Mouse (Mus musculus): ENCODE data around the gene Ascc1. TPM values are rescaled to one million over a fixed set of nuclear protein-coding genes. Genes with fewer than 3 reads are reported as not detected.
"Not testable (repeated sequence)": the region's sequence is repeated elsewhere in the genome, so short reads cannot be mapped to it uniquely, and the experiment has no call there.

Gene Ascc1
- polyA plus RNA-seq, 1 experiment from 2014 or later, result 41.8 TPM

GRCm38 (mm10) chr10:60136935-60137334 lies 134.3 kb downstream of the Ascc1 start:
- H3K4me1 ChIP-seq, result peaks cover 20% of the 10 kb centered on the region
- no peaks in the 10 kb centered on the region for H3K36me3 ChIP-seq (replicated peaks)
- WGBS, result 79% methylated on average over 7 of the region's 7 CpGs
- H3K27me3 ChIP-seq (replicated peaks; ENCODE audit: low read depth, poor library complexity, severe bottlenecking), result no peaks in the 10 kb centered on the region
- no peak overlapping the region for H3K27ac ChIP-seq (replicated peaks)
- DNase-seq (ENCODE audit: low spot score), result no peak
- H3K4me3 ChIP-seq, result no peak overlapping the region
- no peaks in the 10 kb centered on the region for H3K9me3 ChIP-seq

- Histone ChIP-seq H3K4me1 (peaks cover 9% of the 10 kb centered on the region), H3K36me3 (replicated peaks) (no peaks in the 10 kb centered on the region), H3K27ac (replicated peaks) (no peak overlapping the region), H3K27me3 (replicated peaks; ENCODE audit: low read depth, poor library complexity, severe bottlenecking) (no peaks in the 10 kb centered on the region), H3K4me3 (no peak overlapping the region), H3K9me3 (no peaks in the 10 kb centered on the region)
- DNase-seq (ENCODE audit: low spot score), result no peak
- 92% methylated on average over 5 of the region's 5 CpGs for WGBS
Observed at GRCm38 (mm10) chr10:60138680-60139079, 136.1 kb downstream of the Ascc1 start.

- DNase-seq (ENCODE audit: low spot score), result no peak
- Histone ChIP-seq H3K27ac (replicated peaks) (no peak overlapping the region), H3K36me3 (replicated peaks) (no peaks in the 10 kb centered on the region), H3K4me3 (no peak overlapping the region), H3K27me3 (replicated peaks; ENCODE audit: low read depth, poor library complexity, severe bottlenecking) (no peaks in the 10 kb centered on the region), H3K9me3 (no peaks in the 10 kb centered on the region), H3K4me1 (no peaks in the 10 kb centered on the region)
- 87% methylated on average over 4 of the region's 4 CpGs for WGBS
Observed at GRCm38 (mm10) chr10:60140751-60141150, 138.1 kb downstream of the Ascc1 start.

- WGBS, result 87% methylated on average over 3 of the region's 3 CpGs
- no peak overlapping the region for H3K4me3 ChIP-seq
- H3K9me3 ChIP-seq, result no peaks in the 10 kb centered on the region
Observed at GRCm38 (mm10) chr10:60141656-60142160, 139.1 kb downstream of the Ascc1 start.

GRCm38 (mm10) chr10:60147510-60148047 lies 145.0 kb downstream of the Ascc1 start:
- not testable (repeated sequence) for DNase-seq (ENCODE audit: low spot score); H3K27ac ChIP-seq (replicated peaks); H3K4me3 ChIP-seq; H3K36me3 ChIP-seq (replicated peaks); H3K27me3 ChIP-seq (replicated peaks; ENCODE audit: low read depth, poor library complexity, severe bottlenecking); H3K9me3 ChIP-seq
- peaks cover 12% of the 10 kb centered on the region for H3K4me1 ChIP-seq
- 69% methylated on average over 10 of the region's 10 CpGs for WGBS

More at GRCm38 (mm10) chr10:60141656-60142160, 139.1 kb downstream of the Ascc1 start:
- 0 out of 2 replicates have a peak, but pooled peaks cover 2% of the 10 kb centered on the region for H3K4me1 ChIP-seq
- no peak overlapping the region for H3K27ac ChIP-seq (replicated peaks)
- no peaks in the 10 kb centered on the region for H3K36me3 ChIP-seq (replicated peaks)
- no peaks in the 10 kb centered on the region for H3K27me3 ChIP-seq (replicated peaks; ENCODE audit: low read depth, poor library complexity, severe bottlenecking)
- DNase-seq (ENCODE audit: low spot score), result no peak

GRCm38 (mm10) chr10:60148087-60148486 lies 145.5 kb downstream of the Ascc1 start:
- Histone ChIP-seq H3K9me3 (no peaks in the 10 kb centered on the region), H3K4me1 (peaks cover 12% of the 10 kb centered on the region), H3K27ac (replicated peaks) (no peak overlapping the region), H3K4me3 (no peak overlapping the region), H3K36me3 (replicated peaks) (no peaks in the 10 kb centered on the region), H3K27me3 (replicated peaks; ENCODE audit: low read depth, poor library complexity, severe bottlenecking) (no peaks in the 10 kb centered on the region)
- DNase-seq (ENCODE audit: low spot score), result peak; percentile 85
- WGBS, result 4% methylated on average over 5 of the region's 5 CpGs

Small RNAs within 50 kb of the gene (microRNA-seq; reads per million reads assigned to microRNA genes)
- not detected for gene Mir6906

Other genes starting within 250 kb of the Ascc1 start
- 27.0 TPM in 2 replicates for gene Dnajb12, start 123.2 kb upstream of the Ascc1 start, polyA plus RNA-seq (2016; fragmentation: Nextera tagmentation; extraction: Ambion mirVana)
- gene Ddit4, start 51.0 kb upstream of the Ascc1 start, polyA plus RNA-seq (2016; fragmentation: Nextera tagmentation; extraction: Ambion mirVana), result 35.9 and 42.0 TPM in 2 replicates
- 104 and 109 TPM in 2 replicates for gene Anapc16, start 330 bp downstream of the Ascc1 start, polyA plus RNA-seq (2016; fragmentation: Nextera tagmentation; extraction: Ambion mirVana)
- gene Spock2, start 103.4 kb downstream of the Ascc1 start, polyA plus RNA-seq (2016; fragmentation: Nextera tagmentation; extraction: Ambion mirVana), result 8.6 and 8.9 TPM in 2 replicates
- gene Chst3, start 216.5 kb downstream of the Ascc1 start, polyA plus RNA-seq (2016; fragmentation: Nextera tagmentation; extraction: Ambion mirVana), result 1.8 and 1.9 TPM in 2 replicates